Mouse (Mus musculus): ENCODE data around the gene Mat1a. TPM values are rescaled to one million over a fixed set of nuclear protein-coding genes. Genes with fewer than 3 reads are reported as not detected.
A peak's percentile ranks its signal among the peaks of the same experiment; 100 is the strongest.

Gene Mat1a
- total and polyA plus RNA-seq, 3 experiments: not detected

DNA sequence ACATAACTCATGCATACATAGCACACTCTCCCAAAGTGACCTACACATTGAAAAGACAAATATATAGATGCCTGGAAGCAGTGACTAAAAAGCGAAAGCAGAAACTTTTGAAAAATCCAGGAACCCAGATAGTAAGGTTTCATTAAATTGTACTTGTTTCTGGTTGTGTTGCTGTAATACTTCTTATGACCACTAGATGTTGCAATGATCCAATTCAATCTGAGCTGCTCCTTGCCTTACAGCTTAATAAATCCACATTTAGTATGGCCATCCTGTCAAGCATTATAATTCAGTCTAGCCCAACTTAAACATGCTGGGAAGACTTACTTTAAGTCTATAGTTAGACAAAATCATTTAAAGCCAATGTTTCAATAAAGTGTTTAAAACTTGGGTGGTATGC is 10.7 kb upstream of the Mat1a start:
- TF ChIP-seq ETS1 (IDR thresholded peaks at IDR 0.05; ENCODE audit: low read depth, low read length) (no peak), TAL1 (IDR thresholded peaks at IDR 0.05; ENCODE audit: low read length) (no peak), USF1 (IDR thresholded peaks at IDR 0.05; ENCODE audit: low read depth, low read length) (no peak), RAD21 (IDR thresholded peaks at IDR 0.05; ENCODE audit: low read depth, low read length) (peak; percentile 63), USF2 (IDR thresholded peaks at IDR 0.05; ENCODE audit: borderline replicate concordance in 1 of 2, insufficient read depth in 1 of 2, low read depth in 1 of 2, low read length in 2 of 2) (no peak), KAT2A (conservative IDR thresholded peaks at IDR 0.05; ENCODE audit: low read depth, low read length) (no peak), MEF2A (IDR thresholded peaks at IDR 0.05; ENCODE audit: extremely low read depth, insufficient replicate concordance, low read depth, low read length, poor library complexity, severe bottlenecking) (no peak), CTCF (IDR thresholded peaks at IDR 0.05 in 2 of 3, conservative IDR thresholded peaks at IDR 0.05 in 1 of 3; ENCODE audit: control insufficient read depth in 1 of 3, insufficient read depth in 1 of 3, low read depth in 2 of 3, low read length in 3 of 3, poor library complexity in 1 of 3, severe bottlenecking in 1 of 3) (peak in 2 of 3 experiments; percentile 68 to 78; a peak in 4 of 6 replicates), SMC3 (IDR thresholded peaks at IDR 0.05; ENCODE audit: low read depth, low read length) (peak; percentile 49)
- H3K36me3 ChIP-seq (ENCODE audit: control insufficient read depth in 1 of 2, insufficient read depth in 2 of 2, low read length in 2 of 2): no peaks in the 10 kb centered on the region
- H3K27me3 ChIP-seq (ENCODE audit: control insufficient read depth in 1 of 2, insufficient read depth in 2 of 2, low read length in 2 of 2): no peaks in the 10 kb centered on the region
- no peak overlapping the region for H3K9ac ChIP-seq (ENCODE audit: control insufficient read depth, low read depth, low read length, poor library complexity, severe bottlenecking)
- DNase-seq (ENCODE audit: low read depth, low spot score): peak; percentile 45
- no peaks in the 10 kb centered on the region for H3K79me2 ChIP-seq (ENCODE audit: control insufficient read depth, insufficient read depth, low read length, poor library complexity)
- no peaks in the 10 kb centered on the region for H3K9me3 ChIP-seq (replicated peaks; ENCODE audit: insufficient read depth, low read length)
- no peak overlapping the region for H3K4me3 ChIP-seq (ENCODE audit: control insufficient read depth in 1 of 2, insufficient read depth in 1 of 2, low read depth in 2 of 2, low read length in 2 of 2)
- no peaks in the 10 kb centered on the region for H3K4me1 ChIP-seq (ENCODE audit: control insufficient read depth in 1 of 2, insufficient read depth in 2 of 2, low read length in 2 of 2)
- H3K27ac ChIP-seq (ENCODE audit: control insufficient read depth, low read depth, low read length): no peak overlapping the region

DNA sequence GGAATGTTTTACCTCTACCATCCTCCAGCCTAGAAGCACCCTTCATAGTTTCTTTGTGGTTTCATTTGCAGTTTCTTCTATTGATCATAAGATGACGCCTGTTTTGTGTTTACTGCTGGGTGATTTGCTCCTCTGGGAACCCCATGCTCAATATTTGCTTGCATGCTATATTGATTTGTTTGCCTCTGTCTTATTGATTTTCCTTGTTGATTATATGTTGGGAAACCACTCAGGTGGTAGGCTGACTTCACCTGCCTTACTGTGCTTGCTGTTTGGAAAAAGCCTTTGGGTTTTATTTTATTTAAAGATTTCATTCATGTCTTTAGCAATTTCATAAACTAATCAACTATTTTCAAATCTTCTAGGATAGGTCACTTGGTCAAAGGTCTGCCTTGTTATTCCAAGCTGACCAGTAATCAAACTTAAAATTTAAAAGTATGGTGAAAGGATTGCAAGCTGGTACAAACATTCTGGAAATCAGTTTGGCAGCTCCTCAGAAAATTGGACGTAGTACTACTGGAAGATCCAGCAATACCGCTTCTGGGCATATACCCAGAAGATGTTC is 8.5 kb upstream of the Mat1a start:
- Histone ChIP-seq H3K9ac (ENCODE audit: control insufficient read depth, low read depth, low read length, poor library complexity, severe bottlenecking) (no peak overlapping the region), H3K79me2 (ENCODE audit: control insufficient read depth, insufficient read depth, low read length, poor library complexity) (no peaks in the 10 kb centered on the region), H3K27ac (ENCODE audit: control insufficient read depth, low read depth, low read length) (no peak overlapping the region), H3K9me3 (replicated peaks; ENCODE audit: insufficient read depth, low read length) (no peaks in the 10 kb centered on the region), H3K36me3 (ENCODE audit: control insufficient read depth in 1 of 2, insufficient read depth in 2 of 2, low read length in 2 of 2) (no peaks in the 10 kb centered on the region), H3K4me1 (ENCODE audit: control insufficient read depth in 1 of 2, insufficient read depth in 2 of 2, low read length in 2 of 2) (no peaks in the 10 kb centered on the region), H3K27me3 (ENCODE audit: control insufficient read depth in 1 of 2, insufficient read depth in 2 of 2, low read length in 2 of 2) (no peaks in the 10 kb centered on the region), H3K4me3 (ENCODE audit: control insufficient read depth in 1 of 2, insufficient read depth in 1 of 2, low read depth in 2 of 2, low read length in 2 of 2) (no peak overlapping the region)
- TF ChIP-seq SIN3A (IDR thresholded peaks at IDR 0.05; ENCODE audit: low read length): no peak
- no peak for TF ChIP-seq MYC (IDR thresholded peaks at IDR 0.05; ENCODE audit: low read depth, low read length)
- TF ChIP-seq TCF12 (IDR thresholded peaks at IDR 0.05; ENCODE audit: low read depth, low read length): no peak
- TF ChIP-seq TAL1 (IDR thresholded peaks at IDR 0.05; ENCODE audit: low read length): no peak
- TF ChIP-seq E2F4 (IDR thresholded peaks at IDR 0.05; ENCODE audit: borderline replicate concordance, low read depth, low read length): no peak
- no peak for TF ChIP-seq JUND (IDR thresholded peaks at IDR 0.05; ENCODE audit: low read depth, low read length)
- TF ChIP-seq SMC3 (IDR thresholded peaks at IDR 0.05; ENCODE audit: low read depth, low read length): no peak
- TF ChIP-seq ZC3H11A (IDR thresholded peaks at IDR 0.05; ENCODE audit: low read depth, low read length): no peak
- TF ChIP-seq MEF2A (IDR thresholded peaks at IDR 0.05; ENCODE audit: extremely low read depth, insufficient replicate concordance, low read depth, low read length, poor library complexity, severe bottlenecking): no peak
- TF ChIP-seq GATA1 (IDR thresholded peaks at IDR 0.05; ENCODE audit: low read depth, low read length): no peak
- TF ChIP-seq RCOR1 (IDR thresholded peaks at IDR 0.05; ENCODE audit: low read depth, low read length): no peak
- no peak for TF ChIP-seq ZMIZ1 (IDR thresholded peaks at IDR 0.05; ENCODE audit: low read depth, low read length)
- TF ChIP-seq MAFK (IDR thresholded peaks at IDR 0.05; ENCODE audit: borderline replicate concordance, low read depth, low read length): no peak
- no peak for DNase-seq (ENCODE audit: low read depth, low spot score)

Data from MEL (cell line).